Comparison of ENCODE assay signal across 16 mouse cellular contexts in the genomic region with DNA sequence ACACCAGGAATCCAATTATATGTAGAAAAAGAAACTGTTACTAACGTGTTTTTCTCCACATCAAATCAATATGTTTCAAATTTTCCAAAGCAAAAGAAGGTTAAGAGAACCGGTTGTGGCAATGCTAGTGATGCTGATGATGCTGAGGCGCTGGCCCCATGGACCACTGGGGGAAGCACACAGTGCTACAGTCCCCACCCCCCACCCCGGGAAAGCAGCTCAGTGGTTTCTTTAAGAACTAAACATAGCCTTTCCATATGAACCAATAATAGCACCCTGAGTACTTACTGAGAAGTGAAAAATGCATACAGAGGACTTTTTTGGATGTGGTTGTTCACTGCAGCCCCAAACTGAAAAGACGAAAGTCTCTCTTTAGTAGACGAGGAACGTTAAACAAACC.
"Had no signal": no experiment of that assay in that cellular context is flagged by ENCODE, and none has a peak within 500 bp of the region (broad histone marks: within the 10 kb centered on the region; RNA-seq: fewer than 3 reads in every experiment).

No protein-coding gene starts in this region.

- H3K27ac ChIP-seq: limb, embryonic 12.5 days; liver, embryonic 13.5 days; lung, embryonic 15.5 days; midbrain, embryonic 13.5 days; neural tube, embryonic 12.5 days had no signal

- DNase-seq: kidney, adult 8-10 months; kidney, postnatal 36 days; liver; liver, embryonic 13.5 days; liver, postnatal 0 days; lung, postnatal 14 days; retina, postnatal 1 day; right cerebral cortex, postnatal 4 days; spleen, adult 18-20 months; thymus, adult 18-20 months; thymus, postnatal 14 days had no signal

- H3K27me3 ChIP-seq: limb, embryonic 12.5 days; liver, embryonic 13.5 days; lung, embryonic 15.5 days; midbrain, embryonic 13.5 days; neural tube, embryonic 12.5 days had no signal

- H3K4me1 ChIP-seq: limb, embryonic 12.5 days; lung, embryonic 15.5 days; midbrain, embryonic 13.5 days; neural tube, embryonic 12.5 days had no signal

- H3K4me2 ChIP-seq: limb, embryonic 12.5 days; liver, embryonic 13.5 days; lung, embryonic 15.5 days; midbrain, embryonic 13.5 days; neural tube, embryonic 12.5 days had no signal

- H3K9ac ChIP-seq: limb, embryonic 12.5 days; liver, embryonic 13.5 days; liver, postnatal 0 days; lung, embryonic 15.5 days; midbrain, embryonic 13.5 days; neural tube, embryonic 12.5 days had no signal

- H3K36me3 ChIP-seq: limb, embryonic 12.5 days; liver, embryonic 13.5 days; lung, embryonic 15.5 days; midbrain, embryonic 13.5 days; neural tube, embryonic 12.5 days had no signal

- H3K4me3 ChIP-seq: limb, embryonic 12.5 days; liver, embryonic 13.5 days; lung, embryonic 15.5 days; midbrain, embryonic 13.5 days; myocyte; neural tube, embryonic 12.5 days had no signal

- ATAC-seq: liver, postnatal 0 days; midbrain, embryonic 13.5 days had no signal

- H3K9me3 ChIP-seq: liver, embryonic 13.5 days; lung, embryonic 15.5 days; midbrain, embryonic 13.5 days; neural tube, embryonic 12.5 days had no signal
